In genomic region chr9:95511472-95512330, GRCm38 (mm10) we compare ENCODE assay signal across 8 mouse cellular contexts. TPM values are rescaled to one million over a fixed set of nuclear protein-coding genes. Genes with fewer than 3 reads are reported as not detected.
DNase-seq lines count a peak whose midpoint lies in the region; ATAC-seq and TF ChIP-seq lines count a peak whose summit lies in the region.

TSS of gene U2surp (minus strand) at chr9:95511996.

- no peaks in the 10 kb centered on the region for H3K9me3 ChIP-seq in megakaryocyte, embryonic 14.5 days

- peak within 1 kb of the TSS; percentile 91 for H3K27ac ChIP-seq in cortical plate, adult 2 months (ENCODE audit: insufficient read depth, low read length)

- H3K27me3 ChIP-seq in megakaryocyte, embryonic 14.5 days (replicated peaks): no peaks in the 10 kb centered on the region

- no peak for TF ChIP-seq CTCF in cortical plate, adult 2 months (IDR thresholded peaks at IDR 0.05; ENCODE audit: extremely low read depth, insufficient read depth, low read length)

- peak; percentile 63; the same call in 1 of the 2 replicates for TF ChIP-seq POLR2A in cortical plate, adult 2 months (IDR thresholded peaks at IDR 0.05; ENCODE audit: extremely low read depth, insufficient read depth, low read length)

- H3K4me1 ChIP-seq in cortical plate, adult 2 months (ENCODE audit: control insufficient read depth, insufficient read depth, low read length): no peaks in the 10 kb centered on the region; the same call in 1 of the 2 replicates
- H3K4me1 ChIP-seq in megakaryocyte, embryonic 14.5 days: peaks cover 38% of the 10 kb centered on the region

- peak within 1 kb of the TSS; percentile 92 for H3K4me3 ChIP-seq in cortical plate, adult 2 months (ENCODE audit: insufficient read depth, low read length)
- peak within 1 kb of the TSS; percentile 99 for H3K4me3 ChIP-seq in megakaryocyte, embryonic 14.5 days (replicated peaks)

- peaks cover 10% of the 10 kb centered on the region for H3K36me3 ChIP-seq in megakaryocyte, embryonic 14.5 days (replicated peaks; ENCODE audit: low read length)

- DNase-seq in gastrocnemius, adult 8-10 months (ENCODE audit: low spot score in 2 of 2): peak; percentile 95 to 96
- peak; percentile 79 for DNase-seq in hindlimb bud, embryonic 11.5 days (ENCODE audit: extremely low spot score, low read depth, low spot score)
- peak; percentile 87 to 97 for DNase-seq in left cerebral cortex, adult 8-10 months (ENCODE audit: low spot score in 2 of 2)
- DNase-seq in right cerebral cortex, postnatal 10 days (ENCODE audit: low spot score in 2 of 2): peak; percentile 98
- DNase-seq in urinary bladder, postnatal 25 days (ENCODE audit: low spot score): peak; percentile 94

- peak; percentile 92 for ATAC-seq in activated CD4-positive, CD25-positive, alpha-beta regulatory T cell, adult 4 months

RNA-seq across cellular contexts. Expression of gene U2surp, which starts in this region (rescaled TPM):
- 100 to 1,000 TPM; 173 to 228 TPM for polyA plus RNA-seq in activated CD4-positive, CD25-positive, alpha-beta regulatory T cell, adult 4 months (2017; shearing (Covaris generic))
- polyA plus RNA-seq in cortical plate, adult 2 months (2012; rRNA removed): 24.3 and 25.9 TPM in 2 replicates
- total RNA-seq in gastrocnemius, adult 8-10 months (2022): 10 to 100 TPM; 20.8 to 27.5 (median 25.5) TPM
- 10 to 100 TPM; 66.3 to 80.7 (median 70.4) TPM for total RNA-seq in left cerebral cortex, adult 8-10 months (2022)
- 3.1 TPM in 1 of 2 replicates, not detected in the other for polyA plus RNA-seq in megakaryocyte, embryonic 14.5 days (2012; ENCODE audit: insufficient read depth, low replicate concordance)

Comparison
In these comparisons a context has a peak if more than half of its experiments do, and no peak if none do; other contexts are left out.
1. Peak in every context shown above with its lines: DNase-seq, ATAC-seq, H3K4me3 ChIP-seq and H3K27ac ChIP-seq.